Mouse (Mus musculus): ENCODE data around the gene Tesmin. TPM values are rescaled to one million over a fixed set of nuclear protein-coding genes. Genes with fewer than 3 reads are reported as not detected.

The Tesmin gene
- polyA plus RNA-seq, 1 experiment = 0.15 TPM

DNA sequence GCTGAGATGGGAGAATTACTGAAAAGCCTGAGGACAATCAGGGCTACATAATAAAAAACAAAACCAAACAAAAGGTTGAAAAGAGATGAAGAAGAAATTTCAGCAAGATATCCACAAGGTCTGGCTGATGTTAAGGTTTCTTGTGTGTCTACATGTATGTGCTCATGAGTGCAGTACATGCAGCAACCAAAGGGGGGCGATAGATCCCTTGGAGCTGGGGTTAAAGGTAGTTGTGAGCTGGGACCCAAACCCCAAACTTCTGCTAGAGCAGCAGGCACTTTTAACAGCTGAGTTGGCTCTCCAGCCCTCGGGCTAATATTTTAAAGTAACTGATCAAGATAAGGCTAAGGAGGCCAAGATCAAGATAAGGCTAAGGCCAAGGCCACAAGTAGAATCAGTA is 14.6 kb upstream of the Tesmin start:
- DNase-seq = no peak
- H3K27ac ChIP-seq (ENCODE audit: insufficient read depth, low read length) = no peak overlapping the region
- 67% methylated on average over 2 of the region's 2 CpGs for WGBS
- TF ChIP-seq POLR2A (IDR thresholded peaks at IDR 0.05; ENCODE audit: borderline replicate concordance, insufficient read depth, low read length) (no peak), CTCF (IDR thresholded peaks at IDR 0.05; ENCODE audit: borderline replicate concordance, insufficient read depth, low read depth, low read length) (no peak)
- no peaks in the 10 kb centered on the region for H3K27me3 ChIP-seq (ENCODE audit: control insufficient read depth, insufficient read depth, low read length)
- no peak overlapping the region for H3K4me3 ChIP-seq (replicated peaks; ENCODE audit: insufficient read depth, low read depth, low read length)
- H3K4me1 ChIP-seq (ENCODE audit: control insufficient read depth, insufficient read depth, low read length) = no peaks in the 10 kb centered on the region

DNA sequence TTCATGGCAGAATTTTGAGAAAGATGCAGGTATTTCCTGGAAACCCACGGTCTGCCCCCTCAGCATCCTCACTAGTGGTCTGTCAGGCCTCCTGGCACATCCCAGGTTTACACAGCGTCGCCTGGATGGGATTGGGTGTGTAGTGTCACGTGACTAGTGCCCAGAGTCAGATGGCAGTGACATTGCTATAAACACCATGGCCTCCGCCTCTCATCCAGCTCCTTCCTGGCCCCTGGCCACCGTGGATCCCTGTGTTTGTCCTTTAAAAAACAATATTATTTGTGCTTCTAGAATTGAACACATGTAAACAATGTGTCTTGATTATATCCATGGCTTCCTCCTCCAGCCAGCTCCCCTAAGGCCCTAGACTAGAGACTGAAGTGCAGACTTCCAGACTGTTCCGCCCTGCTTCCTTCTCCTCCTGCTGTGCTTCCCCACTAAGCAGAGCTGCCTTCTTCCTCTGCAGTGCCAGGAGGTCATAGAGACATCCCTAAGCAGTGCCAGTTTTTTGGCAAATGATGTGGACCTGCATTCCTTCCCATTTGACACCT is 12.6 kb upstream of the Tesmin start:
- WGBS = 39% methylated on average over 7 of the region's 7 CpGs
- DNase-seq = no peak
- no peak overlapping the region for H3K4me3 ChIP-seq (replicated peaks; ENCODE audit: insufficient read depth, low read depth, low read length)
- no peaks in the 10 kb centered on the region for H3K4me1 ChIP-seq (ENCODE audit: control insufficient read depth, insufficient read depth, low read length)
- no peak overlapping the region for H3K27ac ChIP-seq (ENCODE audit: insufficient read depth, low read length)
- TF ChIP-seq POLR2A (IDR thresholded peaks at IDR 0.05; ENCODE audit: borderline replicate concordance, insufficient read depth, low read length) (no peak), CTCF (IDR thresholded peaks at IDR 0.05; ENCODE audit: borderline replicate concordance, insufficient read depth, low read depth, low read length) (no peak)
- no peaks in the 10 kb centered on the region for H3K27me3 ChIP-seq (ENCODE audit: control insufficient read depth, insufficient read depth, low read length)

GRCm38 (mm10) chr19:3376966-3377715 is 11.5 kb upstream of the Tesmin start:
- DNase-seq = no peak
- TF ChIP-seq CTCF (IDR thresholded peaks at IDR 0.05; ENCODE audit: borderline replicate concordance, insufficient read depth, low read depth, low read length) = no peak
- TF ChIP-seq POLR2A (IDR thresholded peaks at IDR 0.05; ENCODE audit: borderline replicate concordance, insufficient read depth, low read length) = no peak
- no peaks in the 10 kb centered on the region for H3K4me1 ChIP-seq (ENCODE audit: control insufficient read depth, insufficient read depth, low read length)
- no peaks in the 10 kb centered on the region for H3K27me3 ChIP-seq (ENCODE audit: control insufficient read depth, insufficient read depth, low read length)
- H3K27ac ChIP-seq (ENCODE audit: insufficient read depth, low read length) = no peak overlapping the region
- no peak overlapping the region for H3K4me3 ChIP-seq (replicated peaks; ENCODE audit: insufficient read depth, low read depth, low read length)
- WGBS = 30% methylated on average over 4 of the region's 4 CpGs

DNA sequence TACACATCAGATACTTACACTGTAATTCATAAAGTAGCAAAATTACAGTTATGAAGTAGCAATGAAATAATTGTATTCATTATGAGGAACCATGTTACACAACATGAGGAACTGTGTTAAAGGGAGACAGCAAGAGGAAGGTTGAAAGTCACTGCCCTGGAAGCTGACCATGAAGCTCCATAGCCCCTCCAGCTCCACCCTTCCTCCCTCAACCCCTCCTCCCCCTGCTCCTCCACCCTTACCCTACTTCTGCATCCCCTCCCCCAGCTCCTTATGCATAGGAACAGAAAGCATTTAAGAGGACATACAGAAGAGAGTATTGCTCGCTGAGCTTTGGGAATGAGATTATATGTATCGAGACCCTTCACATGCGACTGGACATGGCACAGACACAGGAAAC is 10.0 kb upstream of the Tesmin start:
- H3K4me1 ChIP-seq (ENCODE audit: control insufficient read depth, insufficient read depth, low read length) = no peaks in the 10 kb centered on the region
- no peak overlapping the region for H3K4me3 ChIP-seq (replicated peaks; ENCODE audit: insufficient read depth, low read depth, low read length)
- DNase-seq = no peak
- H3K27ac ChIP-seq (ENCODE audit: insufficient read depth, low read length) = no peak overlapping the region
- 89% methylated on average over 3 of the region's 3 CpGs for WGBS
- no peaks in the 10 kb centered on the region for H3K27me3 ChIP-seq (ENCODE audit: control insufficient read depth, insufficient read depth, low read length)
- TF ChIP-seq POLR2A (IDR thresholded peaks at IDR 0.05; ENCODE audit: borderline replicate concordance, insufficient read depth, low read length) = no peak
- no peak for TF ChIP-seq CTCF (IDR thresholded peaks at IDR 0.05; ENCODE audit: borderline replicate concordance, insufficient read depth, low read depth, low read length)

DNA sequence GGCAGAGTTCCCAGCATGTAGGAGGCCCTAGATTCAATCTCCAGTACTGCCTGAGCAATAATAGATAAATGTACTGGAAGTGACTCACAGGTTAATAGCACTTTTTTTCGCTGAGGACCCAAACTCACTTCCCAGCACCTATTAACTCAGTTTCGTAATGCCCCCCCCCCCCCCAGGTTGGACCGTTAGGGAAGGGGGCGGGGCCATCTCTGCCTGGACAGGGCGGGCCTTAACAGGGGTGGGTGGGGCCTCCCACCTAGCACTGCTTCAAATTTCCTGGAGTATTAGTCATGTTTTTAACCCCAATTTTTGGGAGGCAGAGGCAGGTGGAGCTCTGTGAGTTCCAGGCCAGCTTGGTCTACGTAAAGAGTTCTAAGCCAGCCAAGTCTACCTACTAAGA is 596 bp upstream of the Tesmin start:
- DNase-seq = no peak
- Histone ChIP-seq H3K4me1 (ENCODE audit: control insufficient read depth, insufficient read depth, low read length) (no peaks in the 10 kb centered on the region), H3K27ac (ENCODE audit: insufficient read depth, low read length) (no peak overlapping the region), H3K27me3 (ENCODE audit: control insufficient read depth, insufficient read depth, low read length) (no peaks in the 10 kb centered on the region), H3K4me3 (replicated peaks; ENCODE audit: insufficient read depth, low read depth, low read length) (no peak overlapping the region)
- TF ChIP-seq POLR2A (IDR thresholded peaks at IDR 0.05; ENCODE audit: borderline replicate concordance, insufficient read depth, low read length) = no peak
- no peak for TF ChIP-seq CTCF (IDR thresholded peaks at IDR 0.05; ENCODE audit: borderline replicate concordance, insufficient read depth, low read depth, low read length)
- 71% methylated on average over 6 of the region's 6 CpGs for WGBS

DNA sequence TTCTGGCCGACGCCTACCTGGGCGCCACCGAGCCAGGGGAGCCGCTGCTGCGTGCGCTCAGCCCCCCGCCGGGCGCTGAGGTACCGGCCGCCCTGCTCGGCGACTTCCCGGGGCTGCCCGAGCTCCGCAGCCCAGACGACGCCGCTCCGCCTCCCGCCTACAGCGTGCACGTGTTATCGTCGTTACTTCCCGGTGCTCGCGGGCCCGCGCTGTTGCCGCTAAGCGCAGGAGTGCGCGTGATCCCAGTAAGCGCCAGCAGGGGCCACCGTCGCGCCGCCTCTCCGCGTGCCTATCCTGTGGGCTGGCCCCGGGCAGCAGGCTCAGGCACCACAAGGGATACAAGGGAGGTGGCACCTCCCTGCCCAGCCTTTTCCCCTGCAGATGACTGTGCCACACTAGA is 432 bp downstream of the Tesmin start:
- Histone ChIP-seq H3K27me3 (ENCODE audit: control insufficient read depth, insufficient read depth, low read length) (no peaks in the 10 kb centered on the region), H3K4me1 (ENCODE audit: control insufficient read depth, insufficient read depth, low read length) (no peaks in the 10 kb centered on the region), H3K27ac (ENCODE audit: insufficient read depth, low read length) (no peak overlapping the region), H3K4me3 (replicated peaks; ENCODE audit: insufficient read depth, low read depth, low read length) (peak overlapping the region; percentile 16)
- DNase-seq = peak; percentile 53 to 64
- TF ChIP-seq POLR2A (IDR thresholded peaks at IDR 0.05; ENCODE audit: borderline replicate concordance, insufficient read depth, low read length) (no peak), CTCF (IDR thresholded peaks at IDR 0.05; ENCODE audit: borderline replicate concordance, insufficient read depth, low read depth, low read length) (peak; percentile 54)
- under 1% methylated on average over 43 of the region's 43 CpGs for WGBS

- Histone ChIP-seq H3K4me1 (ENCODE audit: control insufficient read depth, insufficient read depth, low read length) (no peaks in the 10 kb centered on the region), H3K4me3 (replicated peaks; ENCODE audit: insufficient read depth, low read depth, low read length) (no peak overlapping the region), H3K27ac (ENCODE audit: insufficient read depth, low read length) (no peak overlapping the region), H3K27me3 (ENCODE audit: control insufficient read depth, insufficient read depth, low read length) (no peaks in the 10 kb centered on the region)
- TF ChIP-seq CTCF (IDR thresholded peaks at IDR 0.05; ENCODE audit: borderline replicate concordance, insufficient read depth, low read depth, low read length) (no peak), POLR2A (IDR thresholded peaks at IDR 0.05; ENCODE audit: borderline replicate concordance, insufficient read depth, low read length) (no peak)
- WGBS = 96% methylated on average over 1 of the region's 1 CpGs
- DNase-seq = no peak
Measured at GRCm38 (mm10) chr19:3392384-3392783, 3.7 kb downstream of the Tesmin start.

GRCm38 (mm10) chr19:3394216-3394615 is 5.6 kb downstream of the Tesmin start:
- Histone ChIP-seq H3K27ac (ENCODE audit: insufficient read depth, low read length) (no peak overlapping the region), H3K4me1 (ENCODE audit: control insufficient read depth, insufficient read depth, low read length) (no peaks in the 10 kb centered on the region), H3K4me3 (replicated peaks; ENCODE audit: insufficient read depth, low read depth, low read length) (no peak overlapping the region), H3K27me3 (ENCODE audit: control insufficient read depth, insufficient read depth, low read length) (no peaks in the 10 kb centered on the region)
- DNase-seq = no peak
- WGBS = 83% methylated on average over 3 of the region's 3 CpGs
- TF ChIP-seq POLR2A (IDR thresholded peaks at IDR 0.05; ENCODE audit: borderline replicate concordance, insufficient read depth, low read length) = no peak
- TF ChIP-seq CTCF (IDR thresholded peaks at IDR 0.05; ENCODE audit: borderline replicate concordance, insufficient read depth, low read depth, low read length) = no peak
